Mouse (Mus musculus) stomach, embryonic 14.5 days (tissue): ENCODE results near the gene Tcp10a. TPM values are rescaled to one million over a fixed set of nuclear protein-coding genes. Genes with fewer than 3 reads are reported as not detected.
A peak's percentile ranks its signal among the peaks of the same experiment; 100 is the strongest.
"Not testable (repeated sequence)": the region's sequence is repeated elsewhere in the genome, so short reads cannot be mapped to it uniquely, and the experiment has no call there.

Experiments
- ATAC-seq: fragments of 200-750 bp; cut with Nextera tagmentation; 2 replicates; pipeline ENCODE4 v1.8.0; 2017; ENCODE audit warnings: low read depth, moderate TSS enrichment; ENCODE audit not compliant: insufficient number of reproducible peaks, insufficient read depth, low FRiP score
- H3K27ac ChIP-seq: fragments of 300-500 bp; sonication (generic); 2 replicates; pipeline ENCODE4 v1.5.1; 2014; ENCODE audit warnings: mild to moderate bottlenecking, low read length, moderate library complexity, mixed read lengths
- H3K27me3 ChIP-seq: fragments of 300-500 bp; sonication (generic); 2 replicates; pipeline ENCODE4 v1.6.1; 2014; ENCODE audit warnings: low read length, control low read depth, mixed read lengths; ENCODE audit not compliant: control insufficient read depth, insufficient read depth
- H3K36me3 ChIP-seq: fragments of 300-500 bp; sonication (generic); 2 replicates; pipeline ENCODE4 v1.6.1; 2014; ENCODE audit warnings: mild to moderate bottlenecking, control low read depth, low read length, moderate library complexity, mixed read lengths; ENCODE audit not compliant: control insufficient read depth, insufficient read depth
- H3K4me1 ChIP-seq: fragments of 300-500 bp; sonication (generic); 2 replicates; pipeline ENCODE4 v1.6.1; 2014; ENCODE audit warnings: low read length, control low read depth, mixed read lengths; ENCODE audit not compliant: control insufficient read depth, insufficient read depth
- H3K4me2 ChIP-seq: fragments of 300-500 bp; sonication (generic); replicated peaks from 2 replicates; pipeline ENCODE4 v1.6.1; 2014; ENCODE audit warnings: low read depth, low read length, control low read depth
- H3K4me3 ChIP-seq: fragments of 300-500 bp; sonication (generic); 2 replicates; pipeline ENCODE4 v1.5.1; 2014; ENCODE audit warnings: low read depth, low read length, control low read depth
- H3K9ac ChIP-seq: fragments of 300-500 bp; sonication (generic); replicated peaks from 2 replicates; pipeline ENCODE4 v1.6.1; 2014; ENCODE audit warnings: low read depth, mild to moderate bottlenecking, control low read depth, low read length, moderate library complexity, mixed read lengths
- H3K9me3 ChIP-seq: fragments of 300-500 bp; sonication (generic); 2 replicates; pipeline ENCODE4 v1.6.1; 2016; ENCODE audit warnings: low read depth, low read length, control low read depth; ENCODE audit not compliant: control insufficient read depth
- WGBS: fragments of 180-500 bp; shearing (Covaris S2); extraction: QIAGEN DNeasy Blood & Tissue Kit; methylation state at CpG from one replicate; pipeline ENCODE4 v1.1.7; 2014; 5-methylcytosine and 5-hydroxymethylcytosine counted together
- polyA plus RNA-seq: library from polyadenylated mRNA; unstranded; fragments of >200 nt; fragmentation: Nextera tagmentation; extraction: Ambion mirVana; gene quantifications from 2 replicates; pipeline ENCODE4 v1.2.1, GENCODE M21; 2014

The Tcp10a gene
- polyA plus RNA-seq, 1 experiment from 2014 or later, result not detected

GRCm38 (mm10) chr17:7359806-7360205 is 35.4 kb downstream of the Tcp10a start:
- H3K9ac ChIP-seq, H3K36me3 ChIP-seq: not testable (repeated sequence)

GRCm38 (mm10) chr17:7360749-7361465 is 36.5 kb downstream of the Tcp10a start:
- not testable (repeated sequence) for H3K9me3 ChIP-seq, H3K27ac ChIP-seq, ATAC-seq, H3K36me3 ChIP-seq, H3K27me3 ChIP-seq, H3K4me3 ChIP-seq, H3K4me2 ChIP-seq, H3K9ac ChIP-seq, H3K4me1 ChIP-seq
- 82% methylated on average over 9 of the region's 9 CpGs for WGBS

More at GRCm38 (mm10) chr17:7359806-7360205, 35.4 kb downstream of the Tcp10a start:
- not testable (repeated sequence) for H3K4me1 ChIP-seq, ATAC-seq, H3K27me3 ChIP-seq, H3K9me3 ChIP-seq, H3K4me3 ChIP-seq, H3K4me2 ChIP-seq, H3K27ac ChIP-seq
- WGBS, result 68% methylated on average over 4 of the region's 4 CpGs

- H3K27me3 ChIP-seq, H3K9ac ChIP-seq, H3K4me2 ChIP-seq, H3K4me1 ChIP-seq, H3K4me3 ChIP-seq, H3K27ac ChIP-seq, H3K36me3 ChIP-seq, H3K9me3 ChIP-seq: not testable (repeated sequence)
- peak; percentile 73 for ATAC-seq
- no CpG with 5 or more reads among the region's 3 CpGs for WGBS
These were observed 41.2 kb downstream of the Tcp10a start for GRCm38 (mm10) chr17:7365615-7366014.

- not testable (repeated sequence) for H3K27me3 ChIP-seq, H3K36me3 ChIP-seq, H3K4me1 ChIP-seq, H3K9me3 ChIP-seq, H3K9ac ChIP-seq, H3K4me2 ChIP-seq, H3K4me3 ChIP-seq, H3K27ac ChIP-seq, ATAC-seq
- no CpG with 5 or more reads among the region's 1 CpGs for WGBS
These were observed 41.8 kb downstream of the Tcp10a start for GRCm38 (mm10) chr17:7366265-7366664.

- ATAC-seq, H3K9ac ChIP-seq, H3K4me3 ChIP-seq, H3K4me2 ChIP-seq, H3K27ac ChIP-seq, H3K27me3 ChIP-seq, H3K9me3 ChIP-seq, H3K4me1 ChIP-seq, H3K36me3 ChIP-seq: not testable (repeated sequence)
- WGBS, result 40% methylated on average over 4 of the region's 7 CpGs
These were observed 42.4 kb downstream of the Tcp10a start for GRCm38 (mm10) chr17:7366676-7367374.

GRCm38 (mm10) chr17:7369401-7369800 is 45.0 kb downstream of the Tcp10a start:
- H3K36me3 ChIP-seq, H3K27ac ChIP-seq, H3K4me1 ChIP-seq, H3K9ac ChIP-seq, ATAC-seq, H3K4me2 ChIP-seq, H3K4me3 ChIP-seq, H3K9me3 ChIP-seq, H3K27me3 ChIP-seq: not testable (repeated sequence)
- 72% methylated on average over 6 of the region's 6 CpGs for WGBS

GRCm38 (mm10) chr17:7371879-7372278 is 47.4 kb downstream of the Tcp10a start, which contains the start of gene Gm49630:
Gene Gm49630 (minus strand): TSS chr17:7371979.
- no CpG with 5 or more reads among the region's 5 CpGs for WGBS

GRCm38 (mm10) chr17:7376951-7377700 is 52.7 kb downstream of the Tcp10a start:
- ATAC-seq, result peak; percentile 57; the same call in 1 of the 2 replicates
- WGBS, result 89% methylated on average over 1 of the region's 3 CpGs
- not testable (repeated sequence) for H3K36me3 ChIP-seq, H3K9ac ChIP-seq, H3K9me3 ChIP-seq, H3K4me3 ChIP-seq, H3K4me1 ChIP-seq, H3K27me3 ChIP-seq, H3K27ac ChIP-seq, H3K4me2 ChIP-seq

More at GRCm38 (mm10) chr17:7371879-7372278, 47.4 kb downstream of the Tcp10a start, which contains the start of gene Gm49630:
- H3K4me2 ChIP-seq, H3K4me1 ChIP-seq, H3K9me3 ChIP-seq, H3K27me3 ChIP-seq, ATAC-seq, H3K4me3 ChIP-seq, H3K9ac ChIP-seq, H3K36me3 ChIP-seq, H3K27ac ChIP-seq: not testable (repeated sequence)
